Mouse (Mus musculus) telencephalon, adult 2 months (tissue): Measurements from ENCODE around the gene Tprkb.
"Not testable (repeated sequence)": the region's sequence is repeated elsewhere in the genome, so short reads cannot be mapped to it uniquely, and the experiment has no call there.

Experiments used
- DNase-seq: peaks from one replicate; pipeline ENCODE4 v3.0.0-alpha.2; 2011; ENCODE audit warnings: low read depth, low spot score

Gene Tprkb

GRCm38 (mm10) chr6:85911587-85911986 is at the start of gene Tprkb:
TSS of gene Tprkb (plus strand) at chr6:85911865.
- DNase-seq = no peak

GRCm38 (mm10) chr6:85862565-85862964 is 49.1 kb upstream of the Tprkb start:
- DNase-seq = no peak

GRCm38 (mm10) chr6:85863136-85863535 is 48.5 kb upstream of the Tprkb start:
- DNase-seq = no peak

GRCm38 (mm10) chr6:85863840-85864239 is 47.8 kb upstream of the Tprkb start:
- no peak for DNase-seq

- DNase-seq = not testable (repeated sequence)
Measured at GRCm38 (mm10) chr6:85864900-85865639, 46.6 kb upstream of the Tprkb start.

- not testable (repeated sequence) for DNase-seq
Measured at GRCm38 (mm10) chr6:85866166-85866565, 45.5 kb upstream of the Tprkb start.

- DNase-seq = not testable (repeated sequence)
Measured at GRCm38 (mm10) chr6:85866995-85867394, 44.7 kb upstream of the Tprkb start.

- DNase-seq = no peak
Measured at GRCm38 (mm10) chr6:85867726-85868690, 43.7 kb upstream of the Tprkb start.

- not testable (repeated sequence) for DNase-seq
Measured at GRCm38 (mm10) chr6:85869006-85869405, 42.7 kb upstream of the Tprkb start, which contains the start of gene Nat8f2. TSS of gene Nat8f2 (minus strand) at chr6:85869158.

- DNase-seq = not testable (repeated sequence)
Measured at GRCm38 (mm10) chr6:85883246-85883645, 28.4 kb upstream of the Tprkb start.

GRCm38 (mm10) chr6:85884311-85884710 is 27.4 kb upstream of the Tprkb start:
- DNase-seq = no peak

- no peak for DNase-seq
Measured at GRCm38 (mm10) chr6:85888961-85889360, 22.7 kb upstream of the Tprkb start.

- DNase-seq = not testable (repeated sequence)
Measured at GRCm38 (mm10) chr6:85895061-85895648, 16.5 kb upstream of the Tprkb start.

- not testable (repeated sequence) for DNase-seq
Measured at GRCm38 (mm10) chr6:85898596-85899475, 12.8 kb upstream of the Tprkb start.

GRCm38 (mm10) chr6:85902303-85902702 is 9.4 kb upstream of the Tprkb start:
- DNase-seq = no peak

- peak; percentile 8 for DNase-seq
Measured at GRCm38 (mm10) chr6:85904642-85905061, 7.0 kb upstream of the Tprkb start, which contains the start of gene Nat8f4. TSS of gene Nat8f4 (minus strand) at chr6:85904884.

- DNase-seq = peak; percentile 68
Measured at GRCm38 (mm10) chr6:85906911-85907351, 4.7 kb upstream of the Tprkb start.

- DNase-seq = no peak
Measured at GRCm38 (mm10) chr6:85908341-85908740, 3.3 kb upstream of the Tprkb start.

GRCm38 (mm10) chr6:85909704-85910103 is 2.0 kb upstream of the Tprkb start:
- DNase-seq = no peak

- no peak for DNase-seq
Measured at GRCm38 (mm10) chr6:85915141-85915538, 3.5 kb downstream of the Tprkb start.
